Mouse (Mus musculus) olfactory bulb, adult 2 months (tissue): Measurements from ENCODE around the gene Bmpr1b.

ENCODE experiments used
- CTCF ChIP-seq: fragments of 200-500 bp; IDR thresholded peaks from 2 replicates; pipeline ENCODE4 v1.5.1; 2012; ENCODE audit warnings: low read depth, mild to moderate bottlenecking, low read length, moderate library complexity; ENCODE audit not compliant: insufficient read depth
- POLR2A ChIP-seq: fragments of 200-500 bp; IDR thresholded peaks from 2 replicates; pipeline ENCODE4 v1.6.1; 2012; ENCODE audit warnings: mild to moderate bottlenecking, low read depth, low read length, moderate library complexity; ENCODE audit not compliant: insufficient read depth

DNA sequence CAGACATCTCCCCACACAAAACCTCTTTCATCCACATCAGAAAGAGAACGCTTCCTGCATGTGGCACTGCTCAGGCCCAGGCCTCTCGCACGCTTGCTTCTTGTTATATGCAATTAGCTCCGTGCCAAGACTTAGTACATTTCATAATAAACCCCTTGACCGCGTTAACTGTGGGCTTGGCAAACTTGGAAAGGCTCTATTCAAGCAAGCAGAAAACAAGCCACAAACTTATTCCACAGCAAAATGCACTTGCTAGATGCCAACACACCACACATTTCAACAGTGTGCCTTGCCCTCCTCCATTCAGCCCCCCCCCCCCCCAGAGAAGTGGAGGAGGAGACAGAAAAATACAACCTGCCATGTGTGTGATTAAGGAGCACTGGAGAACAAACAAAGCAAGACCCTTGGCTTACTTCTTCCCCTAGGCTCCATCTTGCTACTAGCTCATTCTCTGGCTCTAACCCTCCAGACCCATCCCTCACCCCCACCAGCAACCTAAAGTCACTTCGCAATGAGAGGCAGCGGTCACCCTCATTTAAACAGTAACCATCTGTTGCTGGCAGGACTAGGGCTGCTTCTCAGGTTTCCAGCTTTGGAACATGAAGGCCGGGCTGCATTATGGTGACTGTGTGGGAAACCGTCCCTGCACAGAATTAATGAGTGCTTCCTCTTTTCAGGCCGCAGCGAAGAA lies 105.5 kb downstream of the Bmpr1b start:
- TF ChIP-seq POLR2A (no peak), CTCF (no peak)
